Mouse (Mus musculus): Measurements from ENCODE around the gene Sgce.

The Sgce gene

DNA sequence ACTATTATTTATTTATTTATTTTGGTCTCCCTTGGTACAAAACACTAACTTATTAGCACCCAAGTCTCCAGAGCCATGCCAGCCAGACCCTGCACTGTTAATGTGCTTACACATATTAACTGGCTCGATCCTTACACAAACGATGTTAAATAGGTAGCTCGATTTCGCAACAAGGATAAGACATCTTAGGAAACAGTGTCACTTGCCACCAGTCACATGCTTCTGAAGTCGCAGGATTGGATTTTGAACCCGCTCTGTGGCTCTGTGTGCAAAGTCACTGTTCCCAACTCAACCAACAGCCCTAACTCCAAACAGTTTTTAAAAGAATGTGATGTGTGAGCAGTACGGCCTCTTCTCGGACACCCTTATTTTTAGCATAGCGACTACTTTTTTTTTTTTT, 10.6 kb downstream of the Sgce start:
- TF ChIP-seq POU5F1 (IDR thresholded peaks at IDR 0.05; ENCODE audit: borderline replicate concordance, low read length): no peak
- no peak for TF ChIP-seq NANOG (IDR thresholded peaks at IDR 0.05; ENCODE audit: borderline replicate concordance, low read length)
- no peak for TF ChIP-seq CTCF (conservative IDR thresholded peaks at IDR 0.05; ENCODE audit: low read length)
- H3K4me3 ChIP-seq (replicated peaks; ENCODE audit: low read length): no peak overlapping the region
- peaks cover 65% of the 10 kb centered on the region for H3K4me1 ChIP-seq (replicated peaks; ENCODE audit: low read depth, low read length)
- H3K27me3 ChIP-seq (ENCODE audit: insufficient read depth, low read length): peaks cover 48% of the 10 kb centered on the region
- no peaks in the 10 kb centered on the region for H3K9me3 ChIP-seq (ENCODE audit: low read length)
- no peaks in the 10 kb centered on the region for H3K36me3 ChIP-seq (ENCODE audit: insufficient read depth, low read length)

DNA sequence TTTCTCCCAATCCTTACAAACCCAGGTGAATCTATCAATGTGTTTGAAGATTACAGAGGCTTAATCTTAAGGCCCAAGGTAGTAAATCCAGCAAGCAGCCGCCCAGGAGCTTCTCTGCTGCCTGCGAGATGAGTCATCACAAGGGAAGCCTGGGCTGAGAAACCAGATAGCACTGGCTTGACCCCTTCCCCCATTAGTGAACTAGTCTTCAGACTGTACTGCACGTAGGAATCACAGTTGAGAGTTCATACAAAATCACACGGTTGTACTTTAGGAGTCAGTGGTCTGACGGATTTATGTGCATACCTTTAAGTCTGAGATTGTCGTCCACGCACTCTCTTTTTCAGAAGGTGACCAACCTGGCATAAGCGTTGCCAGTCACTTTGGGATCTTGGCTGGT, 13.8 kb downstream of the Sgce start:
- H3K4me1 ChIP-seq (replicated peaks; ENCODE audit: low read depth, low read length): peaks cover 37% of the 10 kb centered on the region
- TF ChIP-seq CTCF (conservative IDR thresholded peaks at IDR 0.05; ENCODE audit: low read length) (no peak), POU5F1 (IDR thresholded peaks at IDR 0.05; ENCODE audit: borderline replicate concordance, low read length) (no peak), NANOG (IDR thresholded peaks at IDR 0.05; ENCODE audit: borderline replicate concordance, low read length) (no peak)
- no peak overlapping the region for H3K4me3 ChIP-seq (replicated peaks; ENCODE audit: low read length)
- no peaks in the 10 kb centered on the region for H3K9me3 ChIP-seq (ENCODE audit: low read length)
- H3K27me3 ChIP-seq (ENCODE audit: insufficient read depth, low read length): peaks cover 47% of the 10 kb centered on the region
- H3K36me3 ChIP-seq (ENCODE audit: insufficient read depth, low read length): no peaks in the 10 kb centered on the region

DNA sequence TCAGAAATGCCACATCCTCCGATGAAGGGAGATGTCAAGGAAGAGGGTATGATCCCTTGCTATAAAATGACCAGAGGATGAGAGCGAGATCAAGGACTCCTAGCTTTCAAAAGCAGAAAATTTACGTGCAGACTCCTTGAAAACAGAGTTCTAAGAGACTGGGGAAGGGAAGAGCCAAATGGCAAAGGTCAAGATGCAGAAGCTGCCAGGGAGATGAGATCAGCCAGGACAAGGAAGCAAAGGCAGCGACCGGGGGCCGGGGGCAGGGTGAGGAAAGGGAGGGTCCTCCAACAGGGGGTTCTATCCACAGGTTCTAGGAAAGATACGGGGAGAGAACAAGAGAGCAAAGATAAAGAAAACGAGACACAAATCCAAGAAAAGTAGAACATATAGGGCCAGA, 15.3 kb downstream of the Sgce start:
- Histone ChIP-seq H3K4me1 (replicated peaks; ENCODE audit: low read depth, low read length) (peaks cover 25% of the 10 kb centered on the region), H3K36me3 (ENCODE audit: insufficient read depth, low read length) (no peaks in the 10 kb centered on the region), H3K4me3 (replicated peaks; ENCODE audit: low read length) (no peak overlapping the region), H3K9me3 (ENCODE audit: low read length) (no peaks in the 10 kb centered on the region), H3K27me3 (ENCODE audit: insufficient read depth, low read length) (peaks cover 41% of the 10 kb centered on the region)
- no peak for TF ChIP-seq CTCF (conservative IDR thresholded peaks at IDR 0.05; ENCODE audit: low read length)
- no peak for TF ChIP-seq POU5F1 (IDR thresholded peaks at IDR 0.05; ENCODE audit: borderline replicate concordance, low read length)
- no peak for TF ChIP-seq NANOG (IDR thresholded peaks at IDR 0.05; ENCODE audit: borderline replicate concordance, low read length)

DNA sequence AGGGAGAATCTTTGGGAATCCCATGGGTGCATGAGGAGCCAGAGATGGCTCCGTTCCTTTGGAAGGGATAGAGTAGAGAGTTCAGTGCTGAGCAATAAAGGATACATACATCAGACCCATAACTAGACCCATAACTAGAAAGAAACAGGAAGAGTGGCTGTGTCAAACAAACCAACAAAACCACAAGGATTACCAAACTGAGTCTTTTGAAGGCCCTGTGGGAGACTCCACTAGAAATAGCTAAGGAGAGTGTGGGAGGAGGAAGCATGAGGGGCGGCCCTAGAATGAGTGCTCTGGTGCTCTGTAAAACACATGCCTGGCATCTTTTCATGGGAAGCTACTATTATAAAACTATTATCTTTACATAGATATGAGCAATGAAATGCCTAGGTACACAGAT, 18.7 kb downstream of the Sgce start:
- Histone ChIP-seq H3K9me3 (ENCODE audit: low read length) (peaks cover 11% of the 10 kb centered on the region), H3K36me3 (ENCODE audit: insufficient read depth, low read length) (no peaks in the 10 kb centered on the region), H3K4me1 (replicated peaks; ENCODE audit: low read depth, low read length) (peaks cover 17% of the 10 kb centered on the region), H3K4me3 (replicated peaks; ENCODE audit: low read length) (no peak overlapping the region), H3K27me3 (ENCODE audit: insufficient read depth, low read length) (peaks cover 36% of the 10 kb centered on the region)
- TF ChIP-seq NANOG (IDR thresholded peaks at IDR 0.05; ENCODE audit: borderline replicate concordance, low read length) (no peak), CTCF (conservative IDR thresholded peaks at IDR 0.05; ENCODE audit: low read length) (no peak), POU5F1 (IDR thresholded peaks at IDR 0.05; ENCODE audit: borderline replicate concordance, low read length) (no peak)

DNA sequence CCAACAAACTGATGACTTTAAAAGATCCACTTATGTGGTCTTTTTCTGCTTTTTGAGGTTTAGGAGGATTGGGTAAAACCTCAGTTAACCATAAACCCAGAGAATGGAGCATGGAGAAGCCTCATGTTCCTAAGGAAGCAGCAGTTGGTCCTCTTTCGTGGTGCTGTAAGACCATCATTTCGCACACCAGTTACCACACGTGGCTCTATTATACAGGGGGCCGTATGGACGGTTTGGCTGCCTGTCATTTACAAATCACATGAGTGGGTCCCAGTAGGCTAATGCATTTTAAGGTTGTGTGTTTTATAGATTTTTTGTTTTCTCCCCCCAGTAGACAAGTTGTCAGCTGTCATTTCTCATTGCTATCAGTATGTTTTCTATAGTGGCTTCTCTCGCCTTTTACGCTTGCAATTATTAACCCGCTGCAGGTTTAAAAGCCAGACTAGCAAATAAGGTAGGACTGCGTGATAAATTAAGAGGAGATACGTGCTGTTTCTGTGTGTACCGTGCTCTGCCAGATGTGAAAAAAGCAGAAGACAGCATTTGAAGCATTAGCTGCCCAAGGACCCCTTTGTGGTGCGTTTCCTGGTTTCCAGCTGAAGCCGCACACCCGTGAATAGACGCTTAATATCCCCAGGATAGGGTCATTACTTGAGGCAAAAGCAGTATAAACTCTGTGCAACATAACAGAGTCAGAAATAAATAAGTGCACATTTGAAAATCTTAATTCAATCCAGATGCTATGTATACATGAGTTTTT, 22.8 kb downstream of the Sgce start:
- H3K4me1 ChIP-seq (replicated peaks; ENCODE audit: low read depth, low read length): no peaks in the 10 kb centered on the region
- H3K36me3 ChIP-seq (ENCODE audit: insufficient read depth, low read length): no peaks in the 10 kb centered on the region
- no peak for TF ChIP-seq POU5F1 (IDR thresholded peaks at IDR 0.05; ENCODE audit: borderline replicate concordance, low read length)
- TF ChIP-seq NANOG (IDR thresholded peaks at IDR 0.05; ENCODE audit: borderline replicate concordance, low read length): no peak
- TF ChIP-seq CTCF (conservative IDR thresholded peaks at IDR 0.05; ENCODE audit: low read length): no peak
- peaks cover 17% of the 10 kb centered on the region for H3K27me3 ChIP-seq (ENCODE audit: insufficient read depth, low read length)
- no peak overlapping the region for H3K4me3 ChIP-seq (replicated peaks; ENCODE audit: low read length)
- H3K9me3 ChIP-seq (ENCODE audit: low read length): peaks cover 11% of the 10 kb centered on the region

DNA sequence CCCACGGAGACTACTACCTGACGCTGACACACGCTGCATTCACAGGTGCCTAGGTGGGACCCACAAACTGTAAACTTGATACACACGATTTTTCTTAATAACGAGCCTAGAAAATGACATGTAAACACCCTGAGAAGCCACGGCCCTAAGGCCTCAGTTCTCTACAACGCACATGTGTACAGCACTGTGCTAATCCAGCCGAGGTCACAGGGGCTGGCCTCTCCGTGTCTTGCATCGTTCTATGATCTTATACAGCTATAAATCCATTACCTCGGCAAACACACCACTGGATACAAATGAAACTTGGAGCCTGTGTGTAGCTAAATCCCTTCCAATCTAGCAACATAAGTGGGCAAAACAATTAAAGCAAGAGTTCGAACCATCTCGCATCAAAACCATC, 24.3 kb downstream of the Sgce start:
- Histone ChIP-seq H3K4me1 (replicated peaks; ENCODE audit: low read depth, low read length) (no peaks in the 10 kb centered on the region), H3K4me3 (replicated peaks; ENCODE audit: low read length) (no peak overlapping the region), H3K36me3 (ENCODE audit: insufficient read depth, low read length) (no peaks in the 10 kb centered on the region), H3K27me3 (ENCODE audit: insufficient read depth, low read length) (peaks cover 10% of the 10 kb centered on the region; the same call in 1 of the 2 replicates), H3K9me3 (ENCODE audit: low read length) (peaks cover 11% of the 10 kb centered on the region)
- TF ChIP-seq POU5F1 (IDR thresholded peaks at IDR 0.05; ENCODE audit: borderline replicate concordance, low read length) (no peak), CTCF (conservative IDR thresholded peaks at IDR 0.05; ENCODE audit: low read length) (no peak), NANOG (IDR thresholded peaks at IDR 0.05; ENCODE audit: borderline replicate concordance, low read length) (no peak)

DNA sequence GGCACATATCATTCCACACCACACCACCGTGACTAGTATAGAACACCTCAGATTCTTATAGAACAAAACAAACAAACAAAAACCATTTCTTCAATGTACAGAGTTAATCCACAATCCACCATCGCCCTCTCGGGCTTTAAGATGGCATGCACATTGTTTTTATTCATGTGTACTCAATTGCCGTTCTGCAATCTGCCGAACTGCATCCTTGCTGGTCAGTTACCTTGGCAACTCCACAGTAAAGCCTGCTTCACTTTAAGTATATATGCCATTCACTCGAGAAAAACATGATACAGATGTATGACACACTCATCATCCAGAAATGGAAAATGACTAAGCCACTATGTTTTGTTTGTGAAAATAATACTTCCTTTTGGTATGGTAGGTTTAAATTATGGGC, 24.9 kb downstream of the Sgce start:
- Histone ChIP-seq H3K27me3 (ENCODE audit: insufficient read depth, low read length) (peaks cover 7% of the 10 kb centered on the region; the same call in 1 of the 2 replicates), H3K36me3 (ENCODE audit: insufficient read depth, low read length) (no peaks in the 10 kb centered on the region), H3K4me1 (replicated peaks; ENCODE audit: low read depth, low read length) (no peaks in the 10 kb centered on the region), H3K4me3 (replicated peaks; ENCODE audit: low read length) (no peak overlapping the region), H3K9me3 (ENCODE audit: low read length) (peaks cover 11% of the 10 kb centered on the region)
- TF ChIP-seq CTCF (conservative IDR thresholded peaks at IDR 0.05; ENCODE audit: low read length) (no peak), NANOG (IDR thresholded peaks at IDR 0.05; ENCODE audit: borderline replicate concordance, low read length) (no peak), POU5F1 (IDR thresholded peaks at IDR 0.05; ENCODE audit: borderline replicate concordance, low read length) (no peak)

DNA sequence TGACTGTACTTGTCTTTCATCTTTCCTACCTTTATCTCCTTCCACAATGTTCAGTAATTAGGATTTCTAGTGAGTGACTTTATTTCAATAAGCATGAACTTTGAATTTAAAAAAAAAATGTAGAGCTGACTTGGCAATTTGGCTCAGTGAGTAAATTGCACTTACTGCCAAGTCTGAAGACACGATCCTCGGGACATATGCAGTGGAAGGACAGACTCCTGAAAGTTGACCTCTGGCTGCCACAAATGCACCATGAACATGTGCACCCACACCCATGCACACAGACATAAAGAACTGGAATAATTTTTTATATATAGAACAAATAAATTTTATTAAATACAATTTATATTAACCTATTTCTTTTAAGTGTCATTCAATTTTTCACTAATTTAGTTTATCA, 29.7 kb downstream of the Sgce start:
- Histone ChIP-seq H3K36me3 (ENCODE audit: insufficient read depth, low read length) (no peaks in the 10 kb centered on the region), H3K4me3 (replicated peaks; ENCODE audit: low read length) (no peak overlapping the region), H3K9me3 (ENCODE audit: low read length) (no peaks in the 10 kb centered on the region), H3K4me1 (replicated peaks; ENCODE audit: low read depth, low read length) (no peaks in the 10 kb centered on the region), H3K27me3 (ENCODE audit: insufficient read depth, low read length) (no peaks in the 10 kb centered on the region)
- TF ChIP-seq CTCF (conservative IDR thresholded peaks at IDR 0.05; ENCODE audit: low read length): no peak
- no peak for TF ChIP-seq POU5F1 (IDR thresholded peaks at IDR 0.05; ENCODE audit: borderline replicate concordance, low read length)
- no peak for TF ChIP-seq NANOG (IDR thresholded peaks at IDR 0.05; ENCODE audit: borderline replicate concordance, low read length)

DNA sequence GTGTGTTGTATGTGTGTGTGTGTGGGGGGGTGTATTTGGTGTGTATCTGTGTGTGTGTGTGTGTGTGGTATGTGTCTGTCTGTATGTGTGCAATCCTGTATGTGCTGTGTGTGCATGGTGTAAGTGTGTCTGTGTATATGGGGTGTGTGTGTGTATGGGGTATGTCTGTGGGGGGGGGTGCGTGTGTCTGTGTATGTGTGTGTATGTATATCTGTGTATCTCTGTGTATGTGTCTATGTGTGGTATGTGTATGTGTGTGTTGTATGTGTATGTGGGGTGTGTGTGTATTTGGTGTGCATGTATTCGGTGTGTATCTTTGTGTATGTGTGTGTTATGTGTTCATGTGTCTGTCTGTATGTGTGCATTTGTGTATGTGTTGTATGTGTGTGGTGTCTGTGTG, 30.8 kb downstream of the Sgce start:
- no peaks in the 10 kb centered on the region for H3K9me3 ChIP-seq (ENCODE audit: low read length)
- no peaks in the 10 kb centered on the region for H3K36me3 ChIP-seq (ENCODE audit: insufficient read depth, low read length)
- TF ChIP-seq CTCF (conservative IDR thresholded peaks at IDR 0.05; ENCODE audit: low read length): no peak
- no peak for TF ChIP-seq POU5F1 (IDR thresholded peaks at IDR 0.05; ENCODE audit: borderline replicate concordance, low read length)
- H3K4me1 ChIP-seq (replicated peaks; ENCODE audit: low read depth, low read length): no peaks in the 10 kb centered on the region
- no peak overlapping the region for H3K4me3 ChIP-seq (replicated peaks; ENCODE audit: low read length)
- no peaks in the 10 kb centered on the region for H3K27me3 ChIP-seq (ENCODE audit: insufficient read depth, low read length)
